Mouse (Mus musculus) lung, embryonic 15.5 days (tissue): ENCODE results near the gene Plrg1. TPM values are rescaled to one million over a fixed set of nuclear protein-coding genes. Genes with fewer than 3 reads are reported as not detected.

Experiments used
- ATAC-seq: fragments of 200-750 bp; cut with Nextera tagmentation; 2 replicates; pipeline ENCODE4 v1.8.0; 2017; ENCODE audit warnings: moderate number of reproducible peaks, borderline replicate concordance; ENCODE audit not compliant: low FRiP score, low TSS enrichment; ENCODE audit errors: extremely low read depth
- H3K27ac ChIP-seq: fragments of 300-500 bp; sonication (generic); 2 replicates; pipeline ENCODE4 v1.5.1; 2015; ENCODE audit warnings: moderate library complexity, mild to moderate bottlenecking, inconsistent platforms
- H3K27me3 ChIP-seq: fragments of 300-500 bp; sonication (generic); 2 replicates; pipeline ENCODE4 v1.6.1; 2015; ENCODE audit warnings: inconsistent platforms
- H3K36me3 ChIP-seq: fragments of 300-500 bp; sonication (generic); 2 replicates; pipeline ENCODE4 v1.6.1; 2015; ENCODE audit warnings: inconsistent platforms
- H3K4me1 ChIP-seq: fragments of 300-500 bp; sonication (generic); 2 replicates; pipeline ENCODE4 v1.6.1; 2015; ENCODE audit warnings: inconsistent platforms
- H3K4me2 ChIP-seq: fragments of 300-500 bp; sonication (generic); 2 replicates; pipeline ENCODE4 v1.6.1; 2015; ENCODE audit warnings: inconsistent platforms, mild to moderate bottlenecking, moderate library complexity
- H3K4me3 ChIP-seq: fragments of 300-500 bp; sonication (generic); 2 replicates; pipeline ENCODE4 v1.5.1; 2015; ENCODE audit warnings: mild to moderate bottlenecking, inconsistent platforms
- H3K9ac ChIP-seq: fragments of 300-500 bp; sonication (generic); 2 replicates; pipeline ENCODE4 v1.6.1; 2015; ENCODE audit warnings: inconsistent platforms
- H3K9me3 ChIP-seq: fragments of 300-500 bp; sonication (generic); 2 replicates; pipeline ENCODE4 v1.6.1; 2016; ENCODE audit warnings: inconsistent platforms
- WGBS: fragments of 180-500 bp; shearing (Covaris S2); methylation state at CpG from one replicate; pipeline ENCODE4 v1.1.7; 2015; 5-methylcytosine and 5-hydroxymethylcytosine counted together
- polyA plus RNA-seq: library from polyadenylated mRNA; unstranded; fragments of >200 nt; fragmentation: Nextera tagmentation; extraction: Ambion mirVana; gene quantifications from 2 replicates; pipeline ENCODE4 v1.2.1, GENCODE M21; 2015

The Plrg1 gene
- 108 and 110 TPM in 2 replicates for polyA plus RNA-seq

- H3K36me3 ChIP-seq: peaks cover 31% of the 10 kb centered on the region
- H3K4me3 ChIP-seq: peak within 1 kb of the TSS; percentile 61
- no peaks in the 10 kb centered on the region for H3K27me3 ChIP-seq
- peaks cover 9% of the 10 kb centered on the region for H3K4me1 ChIP-seq
- peak; percentile 98 for ATAC-seq
- H3K9me3 ChIP-seq: no peaks in the 10 kb centered on the region
- WGBS: under 1% methylated on average over 61 of the region's 61 CpGs
- peak within 1 kb of the TSS; percentile 67 for H3K9ac ChIP-seq
- H3K4me2 ChIP-seq: peak within 1 kb of the TSS; percentile 71
- peak within 1 kb of the TSS; percentile 45 for H3K27ac ChIP-seq
These were observed at the start of gene Plrg1 for GRCm38 (mm10) chr3:83055281-83056038. Plrg1 (plus strand) TSS chr3:83055522.

GRCm38 (mm10) chr3:83007557-83007956 is 47.8 kb upstream of the Plrg1 start, which contains the start of gene Fgg:
Fgg (plus strand) TSS chr3:83007724.
- no peaks in the 10 kb centered on the region for H3K4me1 ChIP-seq
- H3K4me3 ChIP-seq: no peak within 1 kb of the TSS
- no peak within 1 kb of the TSS for H3K4me2 ChIP-seq
- H3K27me3 ChIP-seq: no peaks in the 10 kb centered on the region
- no peak for ATAC-seq
- H3K9me3 ChIP-seq: no peaks in the 10 kb centered on the region
- H3K27ac ChIP-seq: no peak within 1 kb of the TSS
- H3K9ac ChIP-seq: no peak within 1 kb of the TSS
- no peaks in the 10 kb centered on the region for H3K36me3 ChIP-seq
- WGBS: 24% methylated on average over 7 of the region's 7 CpGs

- H3K9me3 ChIP-seq: no peaks in the 10 kb centered on the region
- no peak overlapping the region for H3K9ac ChIP-seq
- no peaks in the 10 kb centered on the region for H3K36me3 ChIP-seq
- 60% methylated on average over 11 of the region's 11 CpGs for WGBS
- H3K27ac ChIP-seq: no peak overlapping the region
- H3K4me1 ChIP-seq: no peaks in the 10 kb centered on the region
- no peaks in the 10 kb centered on the region for H3K27me3 ChIP-seq
- no peak overlapping the region for H3K4me2 ChIP-seq
- ATAC-seq: no peak
- no peak overlapping the region for H3K4me3 ChIP-seq
These were observed 45.0 kb upstream of the Plrg1 start for GRCm38 (mm10) chr3:83010291-83010690.

GRCm38 (mm10) chr3:83011136-83011535 is 44.2 kb upstream of the Plrg1 start:
- Histone ChIP-seq H3K4me1 (no peaks in the 10 kb centered on the region), H3K27ac (no peak overlapping the region), H3K4me3 (no peak overlapping the region), H3K4me2 (no peak overlapping the region), H3K9ac (no peak overlapping the region), H3K9me3 (no peaks in the 10 kb centered on the region), H3K36me3 (no peaks in the 10 kb centered on the region), H3K27me3 (no peaks in the 10 kb centered on the region)
- no peak for ATAC-seq
- WGBS: 72% methylated on average over 4 of the region's 4 CpGs

- Histone ChIP-seq H3K4me3 (no peak overlapping the region), H3K9ac (no peak overlapping the region), H3K36me3 (no peaks in the 10 kb centered on the region), H3K4me1 (no peaks in the 10 kb centered on the region), H3K27me3 (no peaks in the 10 kb centered on the region), H3K27ac (no peak overlapping the region), H3K4me2 (no peak overlapping the region), H3K9me3 (no peaks in the 10 kb centered on the region)
- no peak for ATAC-seq
- 78% methylated on average over 4 of the region's 4 CpGs for WGBS
These were observed 43.8 kb upstream of the Plrg1 start for GRCm38 (mm10) chr3:83011565-83011964.

- 87% methylated on average over 19 of the region's 19 CpGs for WGBS
- Histone ChIP-seq H3K4me2 (no peak overlapping the region), H3K36me3 (no peaks in the 10 kb centered on the region), H3K4me3 (no peak overlapping the region), H3K27me3 (no peaks in the 10 kb centered on the region), H3K27ac (no peak overlapping the region), H3K9me3 (no peaks in the 10 kb centered on the region), H3K9ac (no peak overlapping the region), H3K4me1 (no peaks in the 10 kb centered on the region)
- ATAC-seq: no peak
These were observed 42.7 kb upstream of the Plrg1 start for GRCm38 (mm10) chr3:83012636-83013035.

GRCm38 (mm10) chr3:83013951-83014350 is 41.4 kb upstream of the Plrg1 start:
- Histone ChIP-seq H3K36me3 (no peaks in the 10 kb centered on the region), H3K4me3 (no peak overlapping the region), H3K9me3 (no peaks in the 10 kb centered on the region), H3K9ac (no peak overlapping the region), H3K27me3 (no peaks in the 10 kb centered on the region), H3K4me2 (no peak overlapping the region), H3K4me1 (no peaks in the 10 kb centered on the region), H3K27ac (no peak overlapping the region)
- WGBS: 83% methylated on average over 10 of the region's 10 CpGs
- ATAC-seq: no peak

GRCm38 (mm10) chr3:83016236-83016635 is 39.1 kb upstream of the Plrg1 start:
- Histone ChIP-seq H3K4me2 (no peak overlapping the region), H3K9ac (no peak overlapping the region), H3K9me3 (no peaks in the 10 kb centered on the region), H3K27ac (no peak overlapping the region), H3K4me3 (no peak overlapping the region), H3K4me1 (no peaks in the 10 kb centered on the region), H3K36me3 (no peaks in the 10 kb centered on the region), H3K27me3 (no peaks in the 10 kb centered on the region)
- WGBS: 73% methylated on average over 1 of the region's 1 CpGs
- no peak for ATAC-seq

- Histone ChIP-seq H3K9ac (no peak overlapping the region), H3K4me2 (no peak overlapping the region), H3K4me3 (no peak overlapping the region), H3K27ac (no peak overlapping the region), H3K36me3 (no peaks in the 10 kb centered on the region), H3K27me3 (no peaks in the 10 kb centered on the region), H3K9me3 (no peaks in the 10 kb centered on the region), H3K4me1 (no peaks in the 10 kb centered on the region)
- WGBS: 51% methylated on average over 2 of the region's 2 CpGs
- ATAC-seq: no peak
These were observed 34.9 kb upstream of the Plrg1 start for GRCm38 (mm10) chr3:83020387-83020786.

GRCm38 (mm10) chr3:83021176-83021575 is 34.1 kb upstream of the Plrg1 start:
- Histone ChIP-seq H3K4me2 (no peak overlapping the region), H3K9ac (no peak overlapping the region), H3K4me3 (no peak overlapping the region), H3K36me3 (no peaks in the 10 kb centered on the region), H3K9me3 (no peaks in the 10 kb centered on the region), H3K27me3 (no peaks in the 10 kb centered on the region), H3K27ac (no peak overlapping the region), H3K4me1 (no peaks in the 10 kb centered on the region)
- WGBS: 75% methylated on average over 5 of the region's 5 CpGs
- ATAC-seq: no peak

GRCm38 (mm10) chr3:83025036-83025435 is 30.3 kb upstream of the Plrg1 start:
- H3K9ac ChIP-seq: no peak overlapping the region
- H3K36me3 ChIP-seq: no peaks in the 10 kb centered on the region
- no peak overlapping the region for H3K27ac ChIP-seq
- no peaks in the 10 kb centered on the region for H3K4me1 ChIP-seq
- no peak for ATAC-seq
- WGBS: 80% methylated on average over 6 of the region's 6 CpGs
- H3K27me3 ChIP-seq: no peaks in the 10 kb centered on the region
- H3K9me3 ChIP-seq: no peaks in the 10 kb centered on the region
- H3K4me2 ChIP-seq: no peak overlapping the region
- H3K4me3 ChIP-seq: no peak overlapping the region

- 56% methylated on average over 9 of the region's 9 CpGs for WGBS
- H3K9ac ChIP-seq: no peak within 1 kb of the TSS
- H3K9me3 ChIP-seq: no peaks in the 10 kb centered on the region
- no peak within 1 kb of the TSS for H3K27ac ChIP-seq
- no peak for ATAC-seq
- H3K4me1 ChIP-seq: no peaks in the 10 kb centered on the region
- no peaks in the 10 kb centered on the region for H3K36me3 ChIP-seq
- H3K4me3 ChIP-seq: no peak within 1 kb of the TSS
- H3K27me3 ChIP-seq: no peaks in the 10 kb centered on the region
- H3K4me2 ChIP-seq: no peak within 1 kb of the TSS
These were observed 29.6 kb upstream of the Plrg1 start, which contains the start of gene Fga for GRCm38 (mm10) chr3:83025475-83026301. Fga (plus strand) TSS chr3:83026076.
